Mouse (Mus musculus) cerebral cortex, adult 2 months (tissue): ENCODE results near the gene Rpl7l1.

Experiments
- WGBS: fragments of 180-500 bp; shearing (Covaris S2); methylation state at CpG from one replicate; pipeline ENCODE4 v1.1.7; 2018; 5-methylcytosine and 5-hydroxymethylcytosine counted together

Rpl7l1 gene

DNA sequence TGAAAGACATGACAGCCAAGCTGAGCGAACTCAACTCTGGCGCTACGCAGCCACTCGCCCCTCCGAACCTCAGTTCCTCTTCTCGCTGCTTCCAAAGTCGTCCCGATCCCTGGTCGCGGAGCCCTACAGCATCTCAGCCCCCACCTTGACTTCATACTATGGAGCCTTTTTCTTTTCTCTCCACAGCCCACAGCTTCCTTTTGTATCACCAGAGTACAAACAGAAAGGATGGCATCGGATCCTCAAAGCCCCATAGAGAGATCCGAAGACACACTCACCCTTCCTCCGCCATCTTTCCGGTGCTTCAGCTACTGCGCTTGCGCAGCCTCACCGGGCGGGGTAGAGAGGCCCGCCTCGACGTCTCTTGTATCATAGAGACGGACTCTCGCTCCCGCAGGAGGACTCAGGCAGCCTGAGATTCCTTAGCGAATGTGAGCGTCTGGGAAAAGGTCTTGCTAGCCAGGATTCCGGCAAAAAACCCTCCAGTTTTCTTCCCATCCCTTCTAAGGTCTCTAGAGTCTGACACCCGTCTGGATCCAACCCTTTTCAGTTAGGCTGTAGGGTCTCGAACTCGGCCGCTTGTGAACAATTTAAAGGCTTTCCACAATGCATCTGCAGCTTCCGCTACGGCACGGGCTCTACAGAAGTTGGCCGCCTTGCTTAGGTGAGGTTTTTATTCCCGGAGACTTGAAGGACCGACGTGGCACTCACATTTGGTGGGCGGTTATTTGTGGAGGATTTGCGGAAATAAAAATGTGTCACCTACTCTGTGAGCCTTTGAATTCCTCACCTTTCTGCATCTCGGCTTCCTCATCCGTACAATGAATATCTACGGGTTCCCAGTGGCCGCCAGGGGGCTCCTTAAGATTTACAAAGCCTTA, at the start of gene Rpl7l1:
Gene Rpl7l1, minus strand, starts transcription at position 332 of the 881 bp plus-strand sequence.
- WGBS: under 1% methylated on average over 44 of the region's 44 CpGs

DNA sequence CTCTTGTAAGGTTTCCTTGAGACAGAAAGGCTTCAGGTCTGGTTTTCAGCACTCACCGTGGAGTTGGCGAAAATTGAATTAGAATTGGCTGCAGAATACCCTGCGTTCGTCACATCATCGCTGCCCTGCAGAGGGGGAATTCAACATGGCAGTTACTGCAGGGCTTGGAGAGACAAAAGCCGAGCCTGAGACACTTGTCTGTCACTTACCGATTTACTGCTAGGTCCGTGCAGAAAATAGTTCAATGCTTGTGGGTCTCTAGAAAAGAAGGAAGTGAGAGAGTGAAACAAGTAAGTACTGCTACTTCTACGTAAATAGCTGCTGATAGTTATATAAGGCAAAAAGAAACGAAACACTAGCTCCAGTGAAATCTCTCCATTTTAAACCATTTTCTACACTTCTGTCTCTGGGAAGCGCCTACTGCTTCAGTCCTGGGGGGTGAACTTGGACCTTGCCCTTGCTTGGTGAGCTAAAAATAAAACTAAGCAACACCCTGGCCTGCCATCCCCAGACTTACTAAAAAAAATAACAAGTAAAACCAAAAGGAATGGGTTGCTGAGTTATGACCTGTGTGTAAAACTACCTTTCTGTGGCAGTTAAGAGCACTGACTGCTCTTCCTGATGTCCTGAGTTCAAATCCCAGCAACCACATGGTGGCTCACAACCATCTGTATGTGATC, 47.5 kb upstream of the Rpl7l1 start:
- WGBS: 57% methylated on average over 11 of the region's 11 CpGs

DNA sequence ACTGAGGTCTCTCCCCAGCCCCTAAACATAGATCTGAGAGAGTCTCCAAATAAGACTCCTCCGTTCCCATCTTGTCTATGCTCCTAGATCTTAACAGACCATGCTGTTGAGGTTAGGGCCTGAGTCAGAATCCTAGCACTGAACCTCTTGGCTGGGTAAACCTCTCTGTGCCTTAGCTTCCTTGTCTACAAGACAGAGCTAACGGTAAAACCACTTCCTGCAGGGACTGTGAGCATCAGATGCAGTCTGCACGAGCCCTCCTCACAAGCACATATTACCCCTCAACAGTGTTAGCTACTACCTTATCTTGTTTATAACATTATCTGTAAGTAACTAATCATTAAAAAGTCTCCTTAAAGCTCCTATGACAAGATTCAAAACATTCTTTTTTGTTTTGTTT, 46.5 kb upstream of the Rpl7l1 start:
- WGBS: 89% methylated on average over 3 of the region's 3 CpGs

DNA sequence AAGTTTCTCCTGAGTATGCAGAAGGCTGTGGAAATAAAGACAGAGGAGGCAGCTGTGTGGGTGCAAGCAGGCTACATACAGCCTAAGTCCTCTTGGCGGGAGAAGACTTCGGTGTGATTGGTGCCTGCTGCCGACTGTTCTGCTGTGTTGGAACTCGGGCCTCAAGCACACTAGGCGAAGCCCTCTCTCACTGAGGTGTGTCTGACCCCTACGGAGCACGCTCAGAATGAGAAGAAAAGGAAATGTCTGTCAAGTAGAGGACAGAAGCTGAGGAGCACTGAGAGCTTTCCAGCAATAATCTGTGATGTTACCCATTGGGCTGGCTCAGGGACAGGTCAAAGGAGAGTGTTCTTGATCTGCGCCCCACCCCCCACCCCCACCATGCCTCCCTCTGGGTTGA, 40.6 kb upstream of the Rpl7l1 start:
- WGBS: 71% methylated on average over 8 of the region's 8 CpGs

DNA sequence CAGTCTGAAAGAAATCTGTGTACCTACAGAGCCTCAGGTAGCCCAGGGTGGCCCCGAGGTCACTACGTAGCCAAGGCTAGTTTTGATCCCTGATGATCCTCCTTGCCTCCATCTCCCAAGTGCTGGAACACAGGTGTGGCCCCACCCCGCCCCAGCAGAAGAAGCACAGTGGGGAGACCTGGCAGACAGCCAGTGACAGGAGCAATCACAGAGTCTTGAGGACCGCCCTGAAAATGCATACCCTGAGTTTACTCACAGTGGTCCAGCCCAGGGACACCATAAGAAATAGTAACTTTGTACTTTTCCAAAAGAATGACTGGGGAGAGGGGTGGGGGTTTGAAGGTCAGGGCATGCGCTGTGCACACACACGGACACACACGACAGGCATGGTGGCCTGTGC, 38.2 kb upstream of the Rpl7l1 start:
- WGBS: 89% methylated on average over 7 of the region's 7 CpGs

DNA sequence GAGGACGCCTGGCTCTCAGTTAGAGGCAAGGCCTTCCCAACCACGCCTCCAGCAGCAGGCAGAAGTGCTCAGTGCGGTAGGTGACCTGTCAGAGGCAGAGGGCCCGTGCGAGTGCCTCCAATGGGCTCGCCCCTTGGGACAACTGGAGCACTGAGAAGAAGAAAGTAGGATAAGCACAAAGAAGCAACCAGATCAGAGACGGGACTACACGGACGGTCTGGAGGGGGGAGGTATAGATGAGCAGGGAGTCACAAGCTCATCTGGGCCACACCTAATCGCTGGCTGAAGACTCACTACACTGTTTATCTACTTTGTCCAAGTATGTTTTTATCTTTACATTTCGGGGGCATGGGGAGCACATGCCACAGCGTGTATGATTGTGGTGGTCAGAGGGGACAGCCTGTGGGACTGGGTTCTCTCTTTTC, 35.3 kb upstream of the Rpl7l1 start:
- 94% methylated on average over 12 of the region's 12 CpGs for WGBS

DNA sequence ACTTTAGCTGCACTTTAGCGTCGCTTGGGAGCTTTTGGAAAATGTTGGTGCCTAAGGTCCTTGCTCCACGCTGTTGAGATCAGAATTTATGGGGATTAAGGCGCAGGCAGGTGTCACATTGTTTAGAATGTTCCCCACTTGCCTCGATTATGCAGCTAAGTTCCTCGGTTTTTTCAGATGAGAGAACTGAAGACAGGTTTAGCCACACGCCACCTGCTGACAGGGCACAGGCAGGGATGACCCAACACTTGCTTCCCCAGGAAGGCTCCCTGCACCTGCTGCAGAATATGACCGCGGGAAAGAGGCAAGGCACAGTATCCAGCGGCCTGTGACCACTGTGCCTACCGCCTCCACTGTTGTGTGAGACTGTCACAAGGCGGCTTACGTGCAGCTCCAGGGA, 33.8 kb upstream of the Rpl7l1 start:
- 80% methylated on average over 13 of the region's 13 CpGs for WGBS

DNA sequence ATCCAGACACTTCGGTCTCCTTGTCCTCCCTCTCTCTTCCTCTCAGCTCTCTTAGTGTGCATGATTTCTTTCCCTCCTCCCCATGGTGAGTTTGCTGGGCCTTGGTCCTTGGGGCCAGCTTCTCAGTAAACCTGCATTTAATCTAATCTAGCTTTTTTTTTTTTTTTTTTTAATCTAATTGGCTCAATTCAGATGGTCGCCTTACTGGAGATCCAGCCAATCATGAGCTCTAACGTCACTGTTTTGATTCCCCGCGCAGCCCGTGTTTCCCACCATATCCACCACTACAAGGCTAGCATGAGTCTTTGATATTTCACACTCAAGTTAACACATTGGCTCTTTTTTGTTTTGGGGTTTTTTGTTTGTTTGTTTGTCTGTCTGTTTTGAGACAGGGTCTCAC, 32.0 kb upstream of the Rpl7l1 start:
- 88% methylated on average over 6 of the region's 6 CpGs for WGBS

DNA sequence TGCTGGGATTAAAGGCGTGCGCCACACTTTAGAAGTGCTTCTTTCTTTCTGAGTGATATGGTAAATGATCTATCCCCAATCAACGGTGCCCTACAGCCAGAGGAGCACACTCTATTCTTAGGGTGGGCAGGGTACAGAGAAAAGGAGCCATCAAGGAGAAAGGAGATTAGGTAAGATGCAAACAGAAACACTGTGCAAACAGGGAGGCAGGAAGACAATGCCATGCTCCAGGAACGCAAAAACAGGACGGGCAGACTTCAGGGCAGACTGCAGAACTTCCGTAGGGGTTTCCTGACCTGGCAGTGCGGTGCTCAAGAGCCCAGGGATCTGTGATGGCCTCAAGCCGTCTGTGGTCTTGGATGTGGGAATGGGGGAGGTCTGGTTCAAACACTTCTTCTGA, 31.2 kb upstream of the Rpl7l1 start:
- WGBS: 79% methylated on average over 8 of the region's 8 CpGs

DNA sequence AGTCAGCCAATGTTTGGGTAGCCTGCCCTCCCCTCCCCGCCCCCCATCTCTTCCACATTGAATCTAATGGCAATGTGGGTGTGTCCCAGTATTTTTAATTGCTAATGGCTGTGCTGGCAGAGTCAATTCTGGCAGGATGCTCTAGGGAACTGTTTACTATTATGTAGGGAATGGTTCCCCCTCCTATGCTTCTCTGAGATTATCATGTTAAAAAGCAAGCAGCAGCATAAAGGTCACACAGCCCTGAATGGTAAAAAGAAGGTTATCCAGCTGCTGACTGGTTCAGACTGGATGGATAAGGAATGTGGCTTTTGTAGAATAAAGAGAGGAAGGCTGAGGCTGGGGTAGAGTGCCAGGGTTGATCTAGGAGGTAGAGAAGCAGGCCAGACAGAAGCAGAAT, 30.0 kb upstream of the Rpl7l1 start:
- 78% methylated on average over 1 of the region's 1 CpGs for WGBS

DNA sequence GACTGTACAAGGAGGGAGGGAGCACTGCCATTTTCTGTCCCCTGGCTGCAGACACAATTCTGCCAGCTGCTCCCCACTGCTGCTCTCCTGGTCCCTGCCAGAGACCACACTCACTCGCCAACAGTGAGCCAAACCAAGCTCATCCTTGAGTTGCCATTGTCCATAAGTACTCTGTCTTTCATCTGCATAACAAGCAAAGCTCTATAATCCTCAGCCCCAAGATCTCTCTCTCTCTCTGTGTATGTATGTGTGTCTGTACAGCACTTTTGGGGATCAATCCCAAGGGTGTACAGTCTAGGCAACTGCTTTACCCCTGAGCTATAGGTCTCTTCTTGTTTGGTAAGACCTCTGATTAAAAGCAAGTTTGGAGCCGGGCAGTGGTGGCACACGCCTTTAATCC, 28.2 kb upstream of the Rpl7l1 start:
- WGBS: 87% methylated on average over 3 of the region's 3 CpGs

DNA sequence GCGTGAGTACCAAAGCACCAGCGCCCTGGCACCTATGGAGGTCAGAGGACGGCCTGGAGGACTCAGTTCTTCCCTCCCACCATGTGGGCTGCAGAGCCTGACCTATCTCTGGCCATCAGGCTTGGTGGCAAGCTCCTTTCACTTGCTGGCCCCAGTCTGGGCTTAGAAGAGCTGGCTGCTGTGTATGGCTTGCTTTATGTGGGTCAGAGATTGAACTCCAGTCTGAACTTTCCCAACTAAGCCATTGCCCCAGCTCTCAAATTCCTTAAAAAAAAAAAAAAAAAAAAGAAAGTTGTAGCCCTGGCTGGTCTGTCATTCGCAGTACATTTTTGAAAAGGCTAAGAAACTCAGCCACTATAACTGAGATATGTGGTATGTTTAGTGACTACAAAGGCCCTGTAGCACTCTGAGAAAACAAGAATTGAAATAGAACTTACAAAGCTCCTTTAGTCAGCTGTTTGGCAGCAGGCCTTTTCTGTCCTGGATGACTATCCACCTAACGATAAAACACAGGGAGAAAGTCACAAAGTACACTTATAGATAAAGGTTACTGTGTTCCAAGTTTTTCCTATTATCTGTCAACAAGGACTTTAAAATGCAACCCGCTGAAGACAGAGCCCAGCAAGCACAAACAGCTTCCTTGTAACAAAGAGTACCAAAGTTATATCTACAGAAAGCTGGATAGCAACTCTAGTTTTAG, 26.8 kb upstream of the Rpl7l1 start:
- 71% methylated on average over 6 of the region's 6 CpGs for WGBS

DNA sequence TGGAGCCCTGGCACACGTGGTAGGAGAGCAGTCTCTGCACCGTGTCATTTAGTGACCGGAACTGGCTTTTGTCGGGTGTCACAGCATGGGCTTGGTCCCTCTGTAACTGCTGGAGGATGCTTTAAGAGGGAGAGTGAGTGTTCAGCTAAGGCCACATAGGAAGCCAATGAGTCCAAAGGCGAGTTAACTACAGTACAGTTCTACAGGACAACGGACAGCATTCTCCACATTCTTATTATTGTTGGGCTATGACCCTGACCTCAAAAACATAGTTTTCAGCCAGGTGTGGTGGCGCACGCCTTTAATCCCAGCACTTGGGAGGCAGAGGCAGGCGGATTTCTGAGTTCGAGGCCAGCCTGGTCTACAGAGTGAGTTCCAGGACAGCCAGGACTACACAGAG, 25.9 kb upstream of the Rpl7l1 start:
- 92% methylated on average over 10 of the region's 10 CpGs for WGBS

DNA sequence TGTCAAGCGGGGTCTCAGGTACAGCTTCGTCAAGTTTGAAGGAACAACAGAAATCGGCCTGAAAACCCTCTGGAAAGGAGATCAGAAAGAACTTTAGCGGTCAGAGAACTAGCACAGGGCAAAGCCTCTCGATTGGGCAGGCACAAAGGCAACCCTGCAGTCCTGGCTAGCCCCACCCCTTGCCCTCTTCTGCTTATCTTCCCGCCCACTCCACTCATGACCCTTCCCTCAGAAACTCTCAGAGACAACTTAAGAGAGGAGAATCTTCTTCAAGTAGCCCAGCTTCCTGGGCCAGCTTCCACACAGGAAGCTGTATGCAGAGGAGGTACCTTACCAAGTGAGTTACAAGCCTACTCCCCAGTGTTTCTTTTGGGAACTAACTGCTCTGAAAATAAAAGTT, 19.3 kb upstream of the Rpl7l1 start:
- 81% methylated on average over 6 of the region's 6 CpGs for WGBS

DNA sequence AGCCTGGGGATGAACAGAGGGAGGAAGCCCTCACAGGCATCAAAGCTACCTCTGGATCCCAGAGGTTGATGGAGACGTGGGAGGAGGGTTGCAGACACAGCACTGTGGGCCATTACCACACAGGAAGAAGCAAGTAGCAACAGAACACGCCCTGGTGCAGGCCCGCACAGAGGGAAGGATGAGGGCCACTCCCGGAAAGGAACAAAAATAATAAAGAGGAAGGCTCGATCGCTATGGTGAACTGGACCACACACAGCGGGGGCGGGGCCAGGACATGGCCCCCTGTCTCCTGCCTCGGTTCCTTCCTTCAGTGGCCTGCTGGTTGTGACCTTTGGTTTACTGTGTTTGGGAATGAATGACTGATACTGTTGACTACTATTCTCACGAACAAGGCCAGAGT, 17.2 kb upstream of the Rpl7l1 start:
- WGBS: 69% methylated on average over 10 of the region's 10 CpGs

DNA sequence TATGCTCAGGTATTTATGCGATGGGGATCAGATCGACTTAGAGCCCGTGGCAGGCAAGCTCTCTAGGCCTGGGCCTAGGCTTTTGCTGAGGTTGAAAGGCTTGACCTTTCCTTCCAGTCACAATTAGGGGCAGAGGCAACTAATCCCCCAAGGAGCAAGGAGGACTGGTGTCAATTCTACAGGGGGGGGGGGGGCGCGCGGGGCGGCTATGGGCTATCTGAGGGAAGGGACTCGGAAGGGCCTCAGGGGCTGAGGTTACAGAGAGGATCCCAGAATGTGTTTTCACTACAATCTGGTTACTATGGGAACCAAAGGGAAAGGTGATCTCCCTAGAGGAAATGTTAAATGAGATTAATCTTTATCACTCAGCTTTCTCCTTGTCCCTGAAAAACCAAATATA, 14.9 kb upstream of the Rpl7l1 start:
- 43% methylated on average over 8 of the region's 8 CpGs for whole genome bisulfite sequencing

DNA sequence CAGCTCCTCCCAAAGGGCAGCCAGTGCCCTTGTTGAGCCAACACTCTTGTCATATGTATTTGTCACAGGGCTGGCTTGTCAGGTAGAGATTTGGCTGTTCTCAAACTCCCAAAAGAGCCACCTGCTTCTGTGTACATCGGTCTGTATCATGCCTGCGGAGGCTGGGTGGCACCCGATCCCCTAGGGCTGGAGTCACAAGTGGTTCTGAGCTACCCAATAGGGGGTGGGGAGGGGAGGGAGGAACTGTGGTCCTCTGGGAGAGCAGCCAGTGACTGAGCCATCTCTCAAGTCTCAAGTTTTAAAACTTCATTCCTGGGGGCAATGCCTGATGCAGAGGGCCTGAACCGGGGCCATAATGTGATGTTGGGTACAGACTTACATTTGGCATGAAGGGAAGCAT, 14.3 kb upstream of the Rpl7l1 start:
- WGBS: 91% methylated on average over 4 of the region's 4 CpGs

DNA sequence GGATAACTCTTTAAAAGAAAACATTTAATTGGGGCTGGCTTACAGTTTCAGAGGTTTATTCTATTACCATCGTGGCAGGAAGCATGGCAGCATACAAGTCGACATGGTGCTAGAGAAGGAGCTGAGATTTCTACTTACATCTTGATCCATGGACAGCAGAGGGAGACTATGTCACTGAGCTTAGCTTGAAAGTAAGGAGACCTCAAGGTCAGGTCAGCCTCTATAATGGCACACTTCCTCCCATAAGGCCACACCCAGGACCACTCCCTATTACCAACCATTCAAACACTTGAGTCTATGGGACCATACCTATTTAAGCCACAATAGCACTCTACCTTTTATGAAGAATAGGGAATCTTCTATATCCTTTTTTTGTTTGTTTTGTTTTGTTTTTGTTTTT, 10.5 kb upstream of the Rpl7l1 start:
- WGBS: 88% methylated on average over 2 of the region's 2 CpGs

DNA sequence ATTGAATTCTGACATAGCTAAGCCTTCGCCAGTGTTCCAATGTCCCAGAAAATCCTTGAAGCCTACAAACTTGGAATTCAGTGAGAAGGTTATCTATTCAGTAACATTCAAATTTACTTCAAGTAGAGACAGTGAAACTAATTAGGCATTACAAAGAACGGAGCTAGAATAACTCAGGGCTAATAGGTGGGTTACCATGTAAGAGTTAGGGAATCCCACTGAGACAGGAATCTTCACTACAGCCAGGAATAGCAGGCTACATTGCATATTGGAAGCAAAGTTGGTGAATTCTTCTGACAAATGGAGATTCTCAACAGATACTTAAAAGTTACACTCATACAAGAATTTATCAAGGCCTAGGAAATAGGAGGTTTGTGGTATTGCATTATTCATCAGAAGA, 5.5 kb upstream of the Rpl7l1 start:
- WGBS: 68% methylated on average over 2 of the region's 2 CpGs

DNA sequence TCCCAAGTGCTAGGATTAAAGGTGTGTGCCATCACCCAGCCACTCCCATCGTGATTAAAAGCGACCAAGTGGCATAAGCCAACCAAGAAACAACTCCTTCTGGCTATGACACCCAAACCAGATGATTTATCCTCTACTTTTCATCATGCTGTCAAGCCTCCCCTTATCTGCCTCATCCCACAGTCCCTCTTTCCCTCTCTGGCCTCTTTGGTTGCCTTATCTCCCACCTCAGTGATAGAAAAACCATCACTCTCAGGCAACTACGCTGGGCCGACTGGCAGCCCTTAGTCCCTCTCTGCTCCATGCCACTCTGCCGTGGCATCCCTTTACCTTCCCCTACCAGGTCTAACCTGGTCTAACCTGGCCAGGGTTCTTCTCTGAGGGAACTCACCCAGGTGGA, 4.5 kb upstream of the Rpl7l1 start:
- 94% methylated on average over 5 of the region's 5 CpGs for WGBS

DNA sequence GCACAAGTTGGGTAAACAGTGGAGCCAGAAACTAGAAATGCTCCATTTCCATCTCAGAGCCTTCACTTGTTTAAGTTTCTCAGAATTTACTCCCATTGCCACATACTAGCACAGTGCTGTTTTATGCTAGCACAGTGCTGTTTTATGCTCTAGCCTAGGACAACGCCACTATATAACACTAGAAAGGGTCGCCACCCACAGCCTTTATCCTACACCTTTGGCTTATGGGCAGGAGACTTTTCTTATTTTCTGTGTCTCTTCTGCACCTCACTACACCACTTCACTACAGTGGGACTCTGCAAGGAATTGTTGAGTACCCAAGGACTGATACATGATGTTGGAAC, 722 bp upstream of the Rpl7l1 start:
- 73% methylated on average over 2 of the region's 2 CpGs for WGBS

DNA sequence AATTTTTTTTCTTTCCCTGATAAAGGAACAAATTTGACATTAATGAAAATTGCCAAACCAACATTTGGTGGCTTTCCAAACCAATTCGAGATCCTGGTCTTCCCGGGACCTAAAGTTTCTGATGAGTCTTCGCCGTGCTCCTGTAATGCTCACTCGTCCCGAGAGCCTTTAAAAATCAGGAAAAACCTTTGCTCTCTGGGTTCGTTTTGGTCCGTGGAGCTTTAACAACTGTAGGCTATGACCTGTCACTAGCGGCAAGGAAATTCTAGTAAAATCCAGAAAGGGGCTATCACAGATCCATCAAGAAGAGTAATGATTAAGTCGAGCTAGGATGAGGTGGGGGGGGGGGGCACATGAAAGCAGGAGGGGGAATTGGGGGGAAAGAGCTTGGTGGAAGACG, 596 bp downstream of the Rpl7l1 start:
- WGBS: under 1% methylated on average over 11 of the region's 11 CpGs

DNA sequence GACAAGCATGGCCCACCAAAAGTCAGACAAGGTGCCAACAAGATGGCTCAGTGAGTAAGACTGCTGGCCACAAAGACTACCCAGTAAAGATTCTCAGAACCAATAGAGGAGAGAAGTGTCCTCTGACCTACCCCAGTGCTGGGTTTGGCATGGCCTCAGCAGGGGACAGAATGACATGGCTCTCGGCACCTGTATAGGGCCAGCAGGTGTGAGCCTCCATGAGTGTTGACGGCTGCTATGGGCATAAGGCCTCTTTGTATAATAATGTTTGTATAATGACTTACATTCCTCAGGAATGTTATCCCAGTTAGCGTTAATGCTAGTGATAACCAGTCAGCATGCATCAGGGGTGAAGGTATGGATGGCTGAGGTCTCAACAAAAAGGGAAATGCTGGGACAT, 6.4 kb downstream of the Rpl7l1 start:
- WGBS: 83% methylated on average over 3 of the region's 3 CpGs
